Comparison of ENCODE assay signal across 8 mouse cellular contexts in genomic region chr7:125551766-125552709, GRCm38 (mm10). TPM values are rescaled to one million over a fixed set of nuclear protein-coding genes. Genes with fewer than 3 reads are reported as not detected.
A peak's percentile ranks its signal among the peaks of the same experiment; 100 is the strongest.
DNase-seq lines count a peak whose midpoint lies in the region; ATAC-seq and TF ChIP-seq lines count a peak whose summit lies in the region.

TSS of gene Il4ra (plus strand) at chr7:125552120.

- peak; percentile 86 for ATAC-seq in embryonic facial prominence, embryonic 12.5 days (ENCODE audit: insufficient number of reproducible peaks, insufficient read depth, low FRiP score, low TSS enrichment)
- ATAC-seq in granulocyte monocyte progenitor cell, adult 5-6 weeks (replicated peaks; ENCODE audit: poor library complexity, severe bottlenecking), result peak; percentile 65
- ATAC-seq in intestine, postnatal 0 days, result peak; percentile 92
- ATAC-seq in limb, embryonic 12.5 days (ENCODE audit: insufficient number of reproducible peaks, insufficient read depth, low FRiP score, low TSS enrichment, low read depth), result peak; percentile 93
- peak; percentile 75; the same call in 1 of the 2 replicates for ATAC-seq in midbrain, embryonic 14.5 days (ENCODE audit: low FRiP score, low TSS enrichment)

- 2% methylated on average over 52 of the region's 52 CpGs for WGBS in embryonic facial prominence, embryonic 12.5 days
- 2% methylated on average over 52 of the region's 52 CpGs for WGBS in intestine, postnatal 0 days
- WGBS in limb, embryonic 12.5 days, result 2% methylated on average over 52 of the region's 52 CpGs
- WGBS in midbrain, embryonic 14.5 days, result 2% methylated on average over 52 of the region's 52 CpGs

- peak within 1 kb of the TSS; percentile 52 for H3K9ac ChIP-seq in embryonic facial prominence, embryonic 12.5 days
- peak within 1 kb of the TSS; percentile 90 for H3K9ac ChIP-seq in intestine, postnatal 0 days (ENCODE audit: low read depth, low read length)
- peak within 1 kb of the TSS; percentile 66 for H3K9ac ChIP-seq in limb, embryonic 12.5 days (replicated peaks)
- peak within 1 kb of the TSS; percentile 55 for H3K9ac ChIP-seq in midbrain, embryonic 14.5 days (replicated peaks; ENCODE audit: low read length)

- no peaks in the 10 kb centered on the region for H3K9me3 ChIP-seq in embryonic facial prominence, embryonic 12.5 days
- no peaks in the 10 kb centered on the region for H3K9me3 ChIP-seq in intestine, postnatal 0 days (ENCODE audit: control insufficient read depth)
- no peaks in the 10 kb centered on the region for H3K9me3 ChIP-seq in limb, embryonic 12.5 days
- no peaks in the 10 kb centered on the region for H3K9me3 ChIP-seq in midbrain, embryonic 14.5 days (ENCODE audit: control insufficient read depth, low read length)

- peak; percentile 63 for TF ChIP-seq CTCF in intestine, postnatal 0 days (IDR thresholded peaks at IDR 0.05; ENCODE audit: low read depth)

- H3K27me3 ChIP-seq in embryonic facial prominence, embryonic 12.5 days, result peaks cover 16% of the 10 kb centered on the region; the same call in 1 of the 2 replicates
- H3K27me3 ChIP-seq in intestine, postnatal 0 days (replicated peaks; ENCODE audit: control insufficient read depth, insufficient read depth, low read length), result no peaks in the 10 kb centered on the region
- peaks cover 33% of the 10 kb centered on the region for H3K27me3 ChIP-seq in limb, embryonic 12.5 days
- H3K27me3 ChIP-seq in midbrain, embryonic 14.5 days (ENCODE audit: control insufficient read depth, insufficient read depth, low read length), result peaks cover 5% of the 10 kb centered on the region; the same call in 1 of the 2 replicates

- H3K36me3 ChIP-seq in embryonic facial prominence, embryonic 12.5 days, result no peaks in the 10 kb centered on the region
- H3K36me3 ChIP-seq in intestine, postnatal 0 days (ENCODE audit: control insufficient read depth, insufficient read depth), result no peaks in the 10 kb centered on the region
- H3K36me3 ChIP-seq in limb, embryonic 12.5 days, result no peaks in the 10 kb centered on the region
- H3K36me3 ChIP-seq in midbrain, embryonic 14.5 days (ENCODE audit: control insufficient read depth, insufficient read depth, low read length), result no peaks in the 10 kb centered on the region

- H3K4me2 ChIP-seq in embryonic facial prominence, embryonic 12.5 days (replicated peaks), result peak within 1 kb of the TSS; percentile 79
- peak within 1 kb of the TSS; percentile 84 for H3K4me2 ChIP-seq in intestine, postnatal 0 days (replicated peaks; ENCODE audit: low read depth)
- H3K4me2 ChIP-seq in limb, embryonic 12.5 days, result peak within 1 kb of the TSS; percentile 89
- peak within 1 kb of the TSS; percentile 86 for H3K4me2 ChIP-seq in midbrain, embryonic 14.5 days (ENCODE audit: low read length)

- DNase-seq in 3T3-L1 (ENCODE audit: low read depth, low spot score), result peak; percentile 80
- DNase-seq in adrenal gland, postnatal 25 days, result peak; percentile 92
- DNase-seq in midbrain, embryonic 14.5 days, result peak; percentile 84
- peak; percentile 78 for DNase-seq in spleen, adult 12 weeks (ENCODE audit: low spot score)

- no peak within 1 kb of the TSS for H3K27ac ChIP-seq in embryonic facial prominence, embryonic 12.5 days
- H3K27ac ChIP-seq in intestine, postnatal 0 days (ENCODE audit: low read depth, low read length), result peak within 1 kb of the TSS; percentile 92
- no peak within 1 kb of the TSS for H3K27ac ChIP-seq in limb, embryonic 12.5 days
- H3K27ac ChIP-seq in midbrain, embryonic 14.5 days (replicated peaks; ENCODE audit: low read depth, low read length), result no peak within 1 kb of the TSS

- H3K4me3 ChIP-seq in embryonic facial prominence, embryonic 12.5 days, result peak within 1 kb of the TSS; percentile 57
- H3K4me3 ChIP-seq in intestine, postnatal 0 days (ENCODE audit: low read depth, low read length), result peak within 1 kb of the TSS; percentile 79
- H3K4me3 ChIP-seq in limb, embryonic 12.5 days (replicated peaks), result peak within 1 kb of the TSS; percentile 55
- peak within 1 kb of the TSS; percentile 43 for H3K4me3 ChIP-seq in midbrain, embryonic 14.5 days (replicated peaks; ENCODE audit: low read depth, low read length)

- 0 out of 2 replicates have a peak, but pooled peaks cover 5% of the 10 kb centered on the region for H3K4me1 ChIP-seq in embryonic facial prominence, embryonic 12.5 days
- H3K4me1 ChIP-seq in intestine, postnatal 0 days (replicated peaks; ENCODE audit: control insufficient read depth, insufficient read depth, low read length), result peaks cover 25% of the 10 kb centered on the region
- peaks cover 16% of the 10 kb centered on the region for H3K4me1 ChIP-seq in limb, embryonic 12.5 days (replicated peaks)
- H3K4me1 ChIP-seq in midbrain, embryonic 14.5 days (ENCODE audit: control insufficient read depth, insufficient read depth, low read length), result no peaks in the 10 kb centered on the region

RNA-seq across cellular contexts. Expression of gene Il4ra, which starts in this region (rescaled TPM):
- 100 and 101 TPM in 2 replicates for total RNA-seq in adrenal gland, postnatal 25 days (2021)
- polyA plus RNA-seq in embryonic facial prominence, embryonic 12.5 days (2016; fragmentation: Nextera tagmentation; extraction: Ambion mirVana), result 5.3 and 6.3 TPM in 2 replicates
- 13.4 and 13.6 TPM in 2 replicates for total RNA-seq in granulocyte monocyte progenitor cell, adult 5-6 weeks (2014; fragmentation: Nextera tagmentation)
- 17.2 and 22.6 TPM in 2 replicates for total RNA-seq in granulocyte monocyte progenitor cell, adult 5-6 weeks (2017)
- polyA plus RNA-seq in intestine, postnatal 0 days (2015; fragmentation: Nextera tagmentation; extraction: Ambion mirVana), result 32.3 and 35.0 TPM in 2 replicates
- polyA plus RNA-seq in limb, embryonic 12.5 days (2016; fragmentation: Nextera tagmentation; extraction: Ambion mirVana), result 4.6 and 4.8 TPM in 2 replicates
- polyA plus RNA-seq in midbrain, embryonic 14.5 days (2014; fragmentation: Nextera tagmentation; extraction: Ambion mirVana), result 2.4 and 4.7 TPM in 2 replicates
